Mouse (Mus musculus) brain, adult 2 months (tissue): ENCODE measurements around the gene Cacna2d4.
"Not testable (repeated sequence)": the region's sequence is repeated elsewhere in the genome, so short reads cannot be mapped to it uniquely, and the experiment has no call there.

Source experiments
- DNase-seq: peaks from one replicate; pipeline ENCODE4 v3.0.0; 2011; ENCODE audit warnings: low read depth, low spot score

Cacna2d4 gene

GRCm38 (mm10) chr6:119338121-119338912, 102.0 kb downstream of the Cacna2d4 start:
- no peak for DNase-seq

GRCm38 (mm10) chr6:119341409-119341808, 105.1 kb downstream of the Cacna2d4 start:
- peak; percentile 87 for DNase-seq

- DNase-seq, result peak; percentile 68
Observed at GRCm38 (mm10) chr6:119346257-119346656, 109.9 kb downstream of the Cacna2d4 start.

- DNase-seq, result peak; percentile 37
Observed at GRCm38 (mm10) chr6:119347813-119348212, 111.5 kb downstream of the Cacna2d4 start.

- peak; percentile 88 for DNase-seq
Observed at GRCm38 (mm10) chr6:119348234-119348633, 111.9 kb downstream of the Cacna2d4 start.

GRCm38 (mm10) chr6:119350703-119351198, 114.4 kb downstream of the Cacna2d4 start:
- DNase-seq, result no peak

GRCm38 (mm10) chr6:119351656-119352055, 115.3 kb downstream of the Cacna2d4 start:
- no peak for DNase-seq

- DNase-seq, result no peak
Observed at GRCm38 (mm10) chr6:119352501-119352900, 116.2 kb downstream of the Cacna2d4 start.

GRCm38 (mm10) chr6:119358020-119358571, 121.8 kb downstream of the Cacna2d4 start:
- no peak for DNase-seq

GRCm38 (mm10) chr6:119360250-119360649, 123.9 kb downstream of the Cacna2d4 start:
- DNase-seq, result not testable (repeated sequence)

GRCm38 (mm10) chr6:119360925-119361702, 124.8 kb downstream of the Cacna2d4 start:
- no peak for DNase-seq

- DNase-seq, result no peak
Observed at GRCm38 (mm10) chr6:119363593-119363992, 127.3 kb downstream of the Cacna2d4 start.

GRCm38 (mm10) chr6:119366800-119367199, 130.5 kb downstream of the Cacna2d4 start:
- DNase-seq, result not testable (repeated sequence)

GRCm38 (mm10) chr6:119367382-119367781, 131.1 kb downstream of the Cacna2d4 start:
- DNase-seq, result no peak

GRCm38 (mm10) chr6:119371624-119372023, 135.3 kb downstream of the Cacna2d4 start:
- peak; percentile 25 for DNase-seq

GRCm38 (mm10) chr6:119372237-119372636, 135.9 kb downstream of the Cacna2d4 start:
- DNase-seq, result no peak

GRCm38 (mm10) chr6:119373000-119373705, 136.8 kb downstream of the Cacna2d4 start:
- no peak for DNase-seq

GRCm38 (mm10) chr6:119375035-119375434, 138.7 kb downstream of the Cacna2d4 start:
- no peak for DNase-seq

- no peak for DNase-seq
Observed at GRCm38 (mm10) chr6:119377613-119378012, 141.3 kb downstream of the Cacna2d4 start.

GRCm38 (mm10) chr6:119378631-119379030, 142.3 kb downstream of the Cacna2d4 start:
- DNase-seq, result no peak

GRCm38 (mm10) chr6:119385668-119386067, 149.3 kb downstream of the Cacna2d4 start:
- DNase-seq, result no peak
